Mouse (Mus musculus) midbrain, embryonic 14.5 days (tissue): ENCODE measurements around the gene Prrg4. TPM values are rescaled to one million over a fixed set of nuclear protein-coding genes. Genes with fewer than 3 reads are reported as not detected.
"Not testable (repeated sequence)": the region's sequence is repeated elsewhere in the genome, so short reads cannot be mapped to it uniquely, and the experiment has no call there.

Experiments
- ATAC-seq: fragments of 200-750 bp; cut with Nextera tagmentation; 2 replicates; pipeline ENCODE4 v1.8.0; 2017; ENCODE audit warnings: moderate number of reproducible peaks, moderate library complexity; ENCODE audit not compliant: low FRiP score, low TSS enrichment
- DNase-seq: peaks from one replicate; pipeline ENCODE4 v3.0.0-alpha.2; 2015
- H3K27ac ChIP-seq: fragments of 300-500 bp; sonication (generic); replicated peaks from 2 replicates; pipeline ENCODE4 v1.5.1; 2014; ENCODE audit warnings: mild to moderate bottlenecking, low read depth, low read length, moderate library complexity
- H3K27me3 ChIP-seq: fragments of 300-500 bp; sonication (generic); 2 replicates; pipeline ENCODE4 v1.6.1; 2014; ENCODE audit warnings: low read length, control low read depth, mixed read lengths; ENCODE audit not compliant: control insufficient read depth, insufficient read depth
- H3K36me3 ChIP-seq: fragments of 300-500 bp; sonication (generic); 2 replicates; pipeline ENCODE4 v1.6.1; 2014; ENCODE audit warnings: low read length, control low read depth; ENCODE audit not compliant: control insufficient read depth, insufficient read depth
- H3K4me1 ChIP-seq: fragments of 300-500 bp; sonication (generic); 2 replicates; pipeline ENCODE4 v1.6.1; 2014; ENCODE audit warnings: mild to moderate bottlenecking, antibody characterized with exemption, low read length, control low read depth; ENCODE audit not compliant: control insufficient read depth, insufficient read depth
- H3K4me2 ChIP-seq: fragments of 300-500 bp; sonication (generic); 2 replicates; pipeline ENCODE4 v1.6.1; 2014; ENCODE audit warnings: mild to moderate bottlenecking, low read length, moderate library complexity
- H3K4me3 ChIP-seq: fragments of 300-500 bp; sonication (generic); replicated peaks from 2 replicates; pipeline ENCODE4 v1.5.1; 2014; ENCODE audit warnings: low read depth, low read length
- H3K9ac ChIP-seq: fragments of 300-500 bp; sonication (generic); replicated peaks from 2 replicates; pipeline ENCODE4 v1.6.1; 2014; ENCODE audit warnings: mild to moderate bottlenecking, low read length, moderate library complexity
- H3K9me3 ChIP-seq: fragments of 300-500 bp; sonication (generic); 2 replicates; pipeline ENCODE4 v1.6.1; 2016; ENCODE audit warnings: low read length, control low read depth, mixed read lengths; ENCODE audit not compliant: control insufficient read depth
- WGBS: fragments of 180-500 bp; shearing (Covaris S2); extraction: QIAGEN DNeasy Blood & Tissue Kit; methylation state at CpG from one replicate; pipeline ENCODE4 v1.1.7; 2014; 5-methylcytosine and 5-hydroxymethylcytosine counted together
- polyA plus RNA-seq: library from polyadenylated mRNA; unstranded; fragments of >200 nt; fragmentation: Nextera tagmentation; extraction: Ambion mirVana; gene quantifications from 2 replicates; pipeline ENCODE4 v1.2.1, GENCODE M21; 2014

Prrg4 gene
- polyA plus RNA-seq, 1 experiment from 2014 or later = 0.11 TPM

DNA sequence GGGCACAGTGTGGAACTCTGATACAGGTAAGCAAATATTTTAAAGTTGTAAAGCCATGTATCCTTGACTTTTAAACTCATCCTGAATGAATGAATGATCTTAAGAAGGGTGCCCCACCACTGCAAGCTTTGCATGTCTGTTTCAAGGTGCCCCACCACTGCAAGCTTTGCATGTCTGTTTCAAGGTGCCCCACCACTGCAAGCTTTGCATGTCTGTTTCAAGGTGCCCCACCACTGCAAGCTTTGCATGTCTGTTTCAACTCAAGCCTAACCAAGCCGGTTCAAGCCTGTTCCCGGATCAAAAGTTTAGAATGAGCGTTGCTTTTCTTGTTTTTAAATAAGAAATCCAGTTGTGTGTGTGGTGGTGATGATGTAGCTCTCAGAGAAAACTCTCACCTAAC is 30.9 kb downstream of the Prrg4 start:
- not testable (repeated sequence) for ATAC-seq, DNase-seq, H3K36me3 ChIP-seq, H3K9me3 ChIP-seq, H3K4me2 ChIP-seq, H3K9ac ChIP-seq, H3K4me3 ChIP-seq, H3K27ac ChIP-seq, H3K27me3 ChIP-seq
- WGBS = 90% methylated on average over 3 of the region's 3 CpGs
- H3K4me1 ChIP-seq = peaks cover 21% of the 10 kb centered on the region

GRCm38 (mm10) chr2:104817555-104818330 is 31.9 kb downstream of the Prrg4 start:
- DNase-seq (no peak), ATAC-seq (no peak)
- no peaks in the 10 kb centered on the region for H3K27me3 ChIP-seq
- peak overlapping the region; percentile 66 for H3K4me2 ChIP-seq
- peaks cover 23% of the 10 kb centered on the region for H3K4me1 ChIP-seq
- peak overlapping the region; percentile 96; the same call in 1 of the 2 replicates for H3K27ac ChIP-seq
- no peaks in the 10 kb centered on the region for H3K36me3 ChIP-seq
- peak overlapping the region; percentile 99 for H3K9ac ChIP-seq
- H3K4me3 ChIP-seq = peak overlapping the region; percentile 95
- H3K9me3 ChIP-seq = no peaks in the 10 kb centered on the region
- WGBS = 2% methylated on average over 15 of the region's 15 CpGs

GRCm38 (mm10) chr2:104816866-104817439 is 32.7 kb downstream of the Prrg4 start:
- ATAC-seq = peak; percentile 94
- Histone ChIP-seq H3K4me1 (peaks cover 23% of the 10 kb centered on the region), H3K27ac (peak overlapping the region; percentile 96), H3K9me3 (no peaks in the 10 kb centered on the region), H3K4me2 (peak overlapping the region; percentile 66), H3K27me3 (no peaks in the 10 kb centered on the region), H3K9ac (peak overlapping the region; percentile 99), H3K4me3 (peak overlapping the region; percentile 95), H3K36me3 (no peaks in the 10 kb centered on the region)
- peak; percentile 95 for DNase-seq
- WGBS = 1% methylated on average over 46 of the region's 51 CpGs

GRCm38 (mm10) chr2:104816371-104816827 is 33.3 kb downstream of the Prrg4 start, which contains the start of gene Qser1:
Gene Qser1 (minus strand): TSS chr2:104816760.
- peak; percentile 78 for ATAC-seq
- no peak for DNase-seq
- H3K9me3 ChIP-seq = no peaks in the 10 kb centered on the region
- peaks cover 23% of the 10 kb centered on the region for H3K4me1 ChIP-seq
- no peaks in the 10 kb centered on the region for H3K36me3 ChIP-seq
- no peaks in the 10 kb centered on the region for H3K27me3 ChIP-seq
- H3K27ac ChIP-seq = peak within 1 kb of the TSS; percentile 96
- WGBS = under 1% methylated on average over 43 of the region's 50 CpGs
- peak within 1 kb of the TSS; percentile 99 for H3K9ac ChIP-seq
- H3K4me2 ChIP-seq = peak within 1 kb of the TSS; percentile 66
- H3K4me3 ChIP-seq = peak within 1 kb of the TSS; percentile 95

DNA sequence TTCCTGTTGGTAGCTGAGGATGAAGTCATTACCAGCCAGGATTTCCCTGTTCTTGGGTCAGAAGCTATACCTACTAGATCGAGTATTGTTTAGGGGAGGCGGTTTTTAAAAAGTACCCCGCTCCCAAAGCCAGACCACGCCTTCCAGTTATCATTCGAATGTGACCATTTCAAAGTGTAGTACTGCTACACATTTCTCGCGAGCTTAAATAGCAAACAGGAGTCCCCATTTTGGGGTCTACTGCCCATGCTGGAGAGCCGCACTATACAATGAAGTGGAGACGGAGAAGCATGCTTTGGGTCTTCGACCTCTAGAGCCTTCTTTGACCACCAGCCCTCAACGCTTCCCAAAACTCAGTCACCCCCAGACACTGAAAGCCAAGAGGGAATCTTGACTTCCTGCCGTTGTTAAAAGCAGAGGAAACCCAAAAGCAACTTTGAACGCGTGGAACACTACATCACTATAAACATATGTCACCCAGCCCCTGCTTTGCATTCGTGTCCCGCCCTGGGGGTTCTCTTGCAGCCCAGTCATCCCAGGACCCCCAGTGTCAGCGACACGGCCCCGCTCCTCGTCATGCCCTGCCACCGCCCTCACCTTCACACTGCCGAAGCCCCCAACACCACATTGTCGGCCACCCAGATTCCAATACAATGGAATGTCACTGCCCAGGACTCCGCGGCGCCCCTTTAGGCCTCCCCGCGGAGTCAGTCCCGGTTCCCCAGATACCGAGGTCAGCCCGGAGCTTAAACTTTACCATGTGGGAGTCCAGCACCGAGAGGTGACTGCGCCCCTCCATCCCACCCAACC is 33.9 kb downstream of the Prrg4 start:
- H3K9ac ChIP-seq = peak overlapping the region; percentile 99
- DNase-seq = peak; percentile 65
- H3K27me3 ChIP-seq = no peaks in the 10 kb centered on the region
- H3K4me2 ChIP-seq = peak overlapping the region; percentile 66
- peaks cover 23% of the 10 kb centered on the region for H3K4me1 ChIP-seq
- peak overlapping the region; percentile 95 for H3K4me3 ChIP-seq
- H3K36me3 ChIP-seq = no peaks in the 10 kb centered on the region
- under 1% methylated on average over 33 of the region's 33 CpGs for WGBS
- H3K27ac ChIP-seq = peak overlapping the region; percentile 96
- peak; percentile 32 for ATAC-seq
- no peaks in the 10 kb centered on the region for H3K9me3 ChIP-seq

- Histone ChIP-seq H3K9me3 (no peaks in the 10 kb centered on the region), H3K27me3 (no peaks in the 10 kb centered on the region), H3K36me3 (no peaks in the 10 kb centered on the region), H3K4me3 (peak overlapping the region; percentile 95), H3K4me2 (peak overlapping the region; percentile 66), H3K4me1 (peaks cover 23% of the 10 kb centered on the region), H3K9ac (no peak overlapping the region), H3K27ac (no peak overlapping the region)
- 47% methylated on average over 5 of the region's 5 CpGs for WGBS
- peak; percentile 61 for DNase-seq
- ATAC-seq = no peak
Measured at GRCm38 (mm10) chr2:104814181-104814951, 35.3 kb downstream of the Prrg4 start.

GRCm38 (mm10) chr2:104805435-104805834 is 44.2 kb downstream of the Prrg4 start:
- Histone ChIP-seq H3K27me3 (no peaks in the 10 kb centered on the region), H3K4me3 (no peak overlapping the region), H3K4me1 (no peaks in the 10 kb centered on the region), H3K36me3 (no peaks in the 10 kb centered on the region), H3K4me2 (no peak overlapping the region), H3K9me3 (no peaks in the 10 kb centered on the region), H3K9ac (no peak overlapping the region), H3K27ac (no peak overlapping the region)
- WGBS = 93% methylated on average over 1 of the region's 1 CpGs
- ATAC-seq (no peak), DNase-seq (no peak)
